Mouse (Mus musculus): ENCODE measurements around the gene Pdcd11.

DNA sequence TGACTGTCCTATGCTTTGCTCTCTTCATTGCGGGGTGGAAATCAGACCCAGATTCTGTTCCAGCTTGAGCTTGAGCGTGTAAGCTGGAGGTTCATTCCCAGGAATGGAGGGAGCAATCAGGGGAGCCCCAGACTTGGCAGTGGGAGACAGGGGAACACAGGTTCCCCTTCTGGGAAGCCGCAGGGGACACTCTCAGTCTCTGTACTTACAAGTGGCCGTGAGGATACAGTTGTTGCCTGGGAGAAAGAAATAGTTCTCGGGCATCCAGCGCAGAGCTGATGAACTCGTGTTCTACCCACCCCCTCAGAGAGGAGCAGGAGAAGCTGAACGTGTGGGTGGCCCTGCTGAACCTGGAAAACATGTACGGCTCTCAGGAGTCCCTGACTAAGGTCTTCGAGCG is 38.3 kb downstream of the Pdcd11 start:
- TF ChIP-seq POLR2A (IDR thresholded peaks at IDR 0.05; ENCODE audit: extremely low read depth, insufficient read depth, low read length) (no peak), CTCF (IDR thresholded peaks at IDR 0.05; ENCODE audit: extremely low read depth, insufficient read depth, low read length) (no peak)
